Mouse (Mus musculus) cortical plate, adult 2 months (tissue): ENCODE measurements around the gene Kif3c. TPM values are rescaled to one million over a fixed set of nuclear protein-coding genes. Genes with fewer than 3 reads are reported as not detected.
A peak's percentile ranks its signal among the peaks of the same experiment; 100 is the strongest.

Experiments
- H3K27ac ChIP-seq: fragments of 200-500 bp; 2 replicates; pipeline ENCODE4 v1.5.1; 2012; ENCODE audit warnings: low read length, control low read depth, inconsistent platforms; ENCODE audit not compliant: insufficient read depth
- H3K4me1 ChIP-seq: fragments of 200-500 bp; 2 replicates; pipeline ENCODE4 v1.6.1; 2011; ENCODE audit warnings: low read length; ENCODE audit not compliant: control insufficient read depth, insufficient read depth
- H3K4me3 ChIP-seq: fragments of 200-500 bp; 2 replicates; pipeline ENCODE4 v1.5.1; 2011; ENCODE audit warnings: mild to moderate bottlenecking, low read length, control low read depth; ENCODE audit not compliant: insufficient read depth
- CTCF ChIP-seq: fragments of 200-500 bp; IDR thresholded peaks from 2 replicates; pipeline ENCODE4 v1.5.1; 2011; ENCODE audit warnings: mild to moderate bottlenecking, control low read depth, low read length; ENCODE audit not compliant: insufficient read depth; ENCODE audit errors: extremely low read depth
- POLR2A ChIP-seq: fragments of 200-500 bp; IDR thresholded peaks from 2 replicates; pipeline ENCODE4 v1.6.1; 2011; ENCODE audit warnings: mild to moderate bottlenecking, low read length, control low read depth; ENCODE audit not compliant: insufficient read depth; ENCODE audit errors: extremely low read depth
- polyA plus RNA-seq: library from polyadenylated mRNA; depleted of rRNA; stranded (reverse); fragments of >200 nt; gene quantifications from 2 replicates; pipeline ENCODE4 v1.2.3, GENCODE M21; 2012; rRNA removed

The Kif3c gene
- polyA plus RNA-seq: 123 and 130 TPM in 2 replicates

GRCm38 (mm10) chr12:3364508-3365448 lies at the start of gene Kif3c:
Kif3c (plus strand) TSS chr12:3365132.
- Histone ChIP-seq H3K4me3 (peak within 1 kb of the TSS; percentile 75), H3K27ac (peak within 1 kb of the TSS; percentile 94), H3K4me1 (peaks cover 2% of the 10 kb centered on the region; the same call in 1 of the 2 replicates)
- TF ChIP-seq POLR2A (0 out of 2 replicates have a peak, but pooled peaks have one; percentile 5), CTCF (no peak)

- Histone ChIP-seq H3K27ac (no peak overlapping the region), H3K4me1 (no peaks in the 10 kb centered on the region), H3K4me3 (no peak overlapping the region)
- TF ChIP-seq CTCF (no peak), POLR2A (no peak)
These were observed 48.8 kb upstream of the Kif3c start for GRCm38 (mm10) chr12:3316083-3316482.

GRCm38 (mm10) chr12:3316937-3317336 lies 48.0 kb upstream of the Kif3c start:
- TF ChIP-seq CTCF (no peak), POLR2A (no peak)
- Histone ChIP-seq H3K4me1 (no peaks in the 10 kb centered on the region), H3K27ac (no peak overlapping the region), H3K4me3 (no peak overlapping the region)

GRCm38 (mm10) chr12:3319377-3319776 lies 45.6 kb upstream of the Kif3c start:
- Histone ChIP-seq H3K4me1 (0 out of 2 replicates have a peak, but pooled peaks cover 1% of the 10 kb centered on the region), H3K4me3 (no peak overlapping the region), H3K27ac (no peak overlapping the region)
- TF ChIP-seq POLR2A (no peak), CTCF (no peak)

- Histone ChIP-seq H3K27ac (peak overlapping the region; percentile 67; the same call in 1 of the 2 replicates), H3K4me3 (no peak overlapping the region), H3K4me1 (0 out of 2 replicates have a peak, but pooled peaks cover 1% of the 10 kb centered on the region)
- TF ChIP-seq CTCF (no peak), POLR2A (no peak)
These were observed 41.7 kb upstream of the Kif3c start for GRCm38 (mm10) chr12:3323241-3323640.

GRCm38 (mm10) chr12:3325232-3325631 lies 39.7 kb upstream of the Kif3c start:
- Histone ChIP-seq H3K27ac (no peak overlapping the region), H3K4me1 (0 out of 2 replicates have a peak, but pooled peaks cover 1% of the 10 kb centered on the region), H3K4me3 (no peak overlapping the region)
- TF ChIP-seq CTCF (no peak), POLR2A (no peak)

- Histone ChIP-seq H3K27ac (no peak overlapping the region), H3K4me3 (no peak overlapping the region), H3K4me1 (no peaks in the 10 kb centered on the region)
- no peak for TF ChIP-seq CTCF
- TF ChIP-seq POLR2A: no peak
These were observed 35.3 kb upstream of the Kif3c start for GRCm38 (mm10) chr12:3329677-3330076.

GRCm38 (mm10) chr12:3338931-3339330 lies 26.0 kb upstream of the Kif3c start:
- TF ChIP-seq CTCF (no peak), POLR2A (no peak)
- H3K4me1 ChIP-seq: no peaks in the 10 kb centered on the region
- H3K4me3 ChIP-seq: no peak overlapping the region
- no peak overlapping the region for H3K27ac ChIP-seq

GRCm38 (mm10) chr12:3344155-3344554 lies 20.8 kb upstream of the Kif3c start:
- no peak overlapping the region for H3K4me3 ChIP-seq
- H3K27ac ChIP-seq: no peak overlapping the region
- H3K4me1 ChIP-seq: no peaks in the 10 kb centered on the region
- TF ChIP-seq POLR2A (no peak), CTCF (no peak)

GRCm38 (mm10) chr12:3345038-3345437 lies 19.9 kb upstream of the Kif3c start:
- Histone ChIP-seq H3K4me3 (no peak overlapping the region), H3K4me1 (no peaks in the 10 kb centered on the region), H3K27ac (no peak overlapping the region)
- TF ChIP-seq POLR2A (no peak), CTCF (no peak)
